Mouse (Mus musculus) yolk sac, embryonic 10.5 days (tissue): ENCODE measurements at regions not wholly inside any gene's neighbourhood (a gene's known extent, or its start where the extent isn't known, plus 50 kb on each side); places are given as distances from the start of the nearest gene placed in this dataset.

ENCODE experiments used
- DNase-seq: peaks from one replicate; pipeline ENCODE4 v3.0.0-alpha.2; 2017; ENCODE audit warnings: low spot score

- DNase-seq, result peak; percentile 69
Measured at GRCm38 (mm10) chr14:120830389-120830835, 80.6 kb upstream of the Ipo5 start.

- no peak for DNase-seq
Measured at GRCm38 (mm10) chr14:120831397-120831796, 79.6 kb upstream of the Ipo5 start.

- DNase-seq, result peak; percentile 89
Measured at GRCm38 (mm10) chr14:120831847-120832613, 79.0 kb upstream of the Ipo5 start.

GRCm38 (mm10) chr14:120834821-120835220, 76.2 kb upstream of the Ipo5 start:
- no peak for DNase-seq

GRCm38 (mm10) chr14:120835758-120836157, 75.3 kb upstream of the Ipo5 start:
- no peak for DNase-seq

GRCm38 (mm10) chr14:120836535-120837316, 74.3 kb upstream of the Ipo5 start:
- DNase-seq, result no peak

- DNase-seq, result no peak
Measured at GRCm38 (mm10) chr14:120840900-120841299, 70.1 kb upstream of the Ipo5 start.

GRCm38 (mm10) chr14:120841311-120841710, 69.7 kb upstream of the Ipo5 start:
- DNase-seq, result no peak

- no peak for DNase-seq
Measured at GRCm38 (mm10) chr14:120845172-120845571, 65.9 kb upstream of the Ipo5 start.

- peak; percentile 58 for DNase-seq
Measured at GRCm38 (mm10) chr14:120846073-120846850, 64.8 kb upstream of the Ipo5 start.

GRCm38 (mm10) chr14:120847006-120847405, 64.0 kb upstream of the Ipo5 start:
- DNase-seq, result no peak

GRCm38 (mm10) chr14:120848083-120848951, 62.7 kb upstream of the Ipo5 start:
- no peak for DNase-seq

- no peak for DNase-seq
Measured at GRCm38 (mm10) chr14:120849159-120849558, 61.9 kb upstream of the Ipo5 start.

GRCm38 (mm10) chr14:120853643-120854042, 57.4 kb upstream of the Ipo5 start:
- DNase-seq, result no peak

- no peak for DNase-seq
Measured at GRCm38 (mm10) chr14:120854559-120854958, 56.5 kb upstream of the Ipo5 start.

GRCm38 (mm10) chr14:120855181-120855580, 55.8 kb upstream of the Ipo5 start:
- DNase-seq, result no peak
